Mouse (Mus musculus) myocyte (in vitro differentiated cells): ENCODE results near the gene Serpini1.

ENCODE experiments used
- MYOD1 ChIP-seq, 3 experiments: IDR thresholded peaks; one replicate each; pipeline ENCODE4 v1.6.1; 2011; ENCODE audit warnings: control low read depth in 2 of 3, low read depth in 2 of 3, mild to moderate bottlenecking in 2 of 3, moderate library complexity in 1 of 3; ENCODE audit not compliant: insufficient read length in 2 of 3, control insufficient read depth in 1 of 3
- POLR2A ChIP-seq: IDR thresholded peaks from one replicate; pipeline ENCODE4 v1.6.1; 2011; ENCODE audit warnings: low read depth, mild to moderate bottlenecking, control low read depth, moderate library complexity; ENCODE audit not compliant: insufficient read length
- POLR2AphosphoS2 ChIP-seq: IDR thresholded peaks from one replicate; pipeline ENCODE4 v1.6.1; 2011; ENCODE audit warnings: low read depth, control low read depth; ENCODE audit not compliant: insufficient read length
- REST ChIP-seq: IDR thresholded peaks from one replicate; pipeline ENCODE4 v1.6.1; 2011; ENCODE audit warnings: mild to moderate bottlenecking, control low read depth, moderate library complexity; ENCODE audit not compliant: insufficient read depth, insufficient read length
- SRF ChIP-seq: IDR thresholded peaks from one replicate; pipeline ENCODE4 v1.6.1; 2011; ENCODE audit warnings: low read depth; ENCODE audit not compliant: control insufficient read depth, insufficient read length
- TCF12 ChIP-seq: IDR thresholded peaks from one replicate; pipeline ENCODE4 v1.6.1; 2011; ENCODE audit warnings: mild to moderate bottlenecking, control low read depth; ENCODE audit not compliant: poor library complexity, insufficient read depth, severe bottlenecking

DNA sequence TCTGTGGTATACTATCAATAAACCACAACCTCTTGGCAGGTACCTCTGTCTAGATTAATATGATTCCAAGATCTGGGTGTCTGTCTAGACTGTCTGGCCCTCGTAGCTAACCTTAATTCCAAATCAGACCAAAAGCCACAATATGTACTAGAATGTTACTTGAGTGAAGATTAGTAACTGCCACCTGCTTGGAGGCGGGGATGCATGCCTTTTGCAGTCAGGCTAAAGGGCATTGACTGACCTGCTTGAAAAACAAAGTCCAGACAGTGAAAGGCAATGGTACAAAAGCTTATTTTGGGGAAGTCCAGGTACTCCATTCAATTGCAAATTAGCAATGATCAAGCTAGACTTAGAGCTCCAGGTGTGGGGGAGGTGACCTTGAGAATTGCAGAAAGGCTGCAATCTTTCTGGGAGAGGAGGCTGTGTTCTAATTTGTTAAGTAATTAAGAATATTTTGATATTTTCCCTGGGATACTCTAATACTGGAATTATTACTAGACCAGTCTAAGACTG, 94.3 kb downstream of the Serpini1 start:
- TF ChIP-seq REST (no peak), TCF12 (no peak), POLR2AphosphoS2 (no peak), SRF (no peak), POLR2A (no peak), MYOD1 (IDR thresholded peaks at IDR 0.05; ENCODE audit: control insufficient read depth in 1 of 3, insufficient read length in 2 of 3, low read depth in 2 of 3) (no peak)
